Mouse (Mus musculus) kidney, adult 2 months (tissue): ENCODE data around the gene Sik2. TPM values are rescaled to one million over a fixed set of nuclear protein-coding genes. Genes with fewer than 3 reads are reported as not detected.

Source experiments
- DNase-seq: peaks from one replicate; pipeline ENCODE4 v3.0.0; 2021
- H3K27ac ChIP-seq: fragments of 200-500 bp; 2 replicates; pipeline ENCODE4 v1.5.1; 2012; ENCODE audit warnings: low read depth, low read length, control low read depth, inconsistent platforms; ENCODE audit not compliant: insufficient read depth
- H3K27me3 ChIP-seq: fragments of 200-500 bp; replicated peaks from 2 replicates; pipeline ENCODE4 v1.6.1; 2012; ENCODE audit warnings: mild to moderate bottlenecking, moderate library complexity, low read length, inconsistent platforms; ENCODE audit not compliant: control insufficient read depth, insufficient read depth
- H3K36me3 ChIP-seq: fragments of 200-500 bp; 2 replicates; pipeline ENCODE4 v1.6.1; 2012; ENCODE audit warnings: mild to moderate bottlenecking, moderate library complexity, low read length, inconsistent platforms; ENCODE audit not compliant: control insufficient read depth, insufficient read depth
- H3K4me1 ChIP-seq: fragments of 200-500 bp; 2 replicates; pipeline ENCODE4 v1.6.1; 2011; ENCODE audit warnings: low read length; ENCODE audit not compliant: control insufficient read depth, insufficient read depth
- H3K4me3 ChIP-seq: fragments of 200-500 bp; 2 replicates; pipeline ENCODE4 v1.5.1; 2011; ENCODE audit warnings: mild to moderate bottlenecking, low read depth, low read length, control low read depth; ENCODE audit not compliant: insufficient read depth
- CTCF ChIP-seq: fragments of 200-500 bp; conservative IDR thresholded peaks from 2 replicates; pipeline ENCODE4 v1.5.1; 2011; ENCODE audit warnings: low read depth, mild to moderate bottlenecking, control low read depth, low read length, moderate library complexity, mixed read lengths; ENCODE audit not compliant: insufficient read depth, insufficient read length
- POLR2A ChIP-seq: fragments of 200-500 bp; IDR thresholded peaks from one replicate; pipeline ENCODE4 v1.6.1; 2011; ENCODE audit warnings: low read depth, low read length, control low read depth
- WGBS: fragments of 180-500 bp; shearing (Covaris S2); methylation state at CpG from one replicate; pipeline ENCODE4 v1.1.7; 2018; 5-methylcytosine and 5-hydroxymethylcytosine counted together
- polyA plus RNA-seq: library from polyadenylated mRNA; depleted of rRNA; stranded (reverse); fragments of >200 nt; gene quantifications from 2 replicates; pipeline ENCODE4 v1.2.3, GENCODE M21; 2012; rRNA removed

Gene Sik2
- polyA plus RNA-seq, 1 experiment, result 18.5 TPM

GRCm38 (mm10) chr9:50849755-50850154, 159.1 kb downstream of the Sik2 start:
- Histone ChIP-seq H3K36me3 (no peaks in the 10 kb centered on the region), H3K27me3 (no peaks in the 10 kb centered on the region), H3K27ac (0 out of 2 replicates have a peak overlapping the region, but pooled peaks have one; percentile 20), H3K4me1 (peaks cover 20% of the 10 kb centered on the region), H3K4me3 (no peak overlapping the region)
- 74% methylated on average over 9 of the region's 9 CpGs for WGBS
- TF ChIP-seq POLR2A (no peak), CTCF (no peak)
- no peak for DNase-seq

GRCm38 (mm10) chr9:50849249-50849648, 159.6 kb downstream of the Sik2 start:
- peak; percentile 50 for TF ChIP-seq CTCF
- no peak for TF ChIP-seq POLR2A
- no peaks in the 10 kb centered on the region for H3K27me3 ChIP-seq

GRCm38 (mm10) chr9:50848821-50849220, 160.1 kb downstream of the Sik2 start:
- H3K27me3 ChIP-seq, result no peaks in the 10 kb centered on the region
- H3K4me3 ChIP-seq, result no peak overlapping the region
- 44% methylated on average over 5 of the region's 5 CpGs for WGBS
- H3K27ac ChIP-seq, result peak overlapping the region; percentile 97
- no peaks in the 10 kb centered on the region for H3K36me3 ChIP-seq
- TF ChIP-seq CTCF, result no peak
- peak; percentile 88 for DNase-seq
- peaks cover 21% of the 10 kb centered on the region for H3K4me1 ChIP-seq

More at GRCm38 (mm10) chr9:50849249-50849648, 159.6 kb downstream of the Sik2 start:
- Histone ChIP-seq H3K4me1 (peaks cover 21% of the 10 kb centered on the region), H3K36me3 (no peaks in the 10 kb centered on the region), H3K27ac (peak overlapping the region; percentile 79), H3K4me3 (no peak overlapping the region)
- 17% methylated on average over 8 of the region's 8 CpGs for WGBS
- DNase-seq, result peak; percentile 92

GRCm38 (mm10) chr9:50847606-50848368, 161.1 kb downstream of the Sik2 start:
- H3K27ac ChIP-seq, result peak overlapping the region; percentile 97

GRCm38 (mm10) chr9:50847133-50847532, 161.7 kb downstream of the Sik2 start:
- Histone ChIP-seq H3K27me3 (no peaks in the 10 kb centered on the region), H3K4me3 (no peak overlapping the region), H3K36me3 (no peaks in the 10 kb centered on the region), H3K4me1 (peaks cover 21% of the 10 kb centered on the region), H3K27ac (no peak overlapping the region)
- TF ChIP-seq CTCF (no peak), POLR2A (no peak)
- no peak for DNase-seq
- WGBS, result 89% methylated on average over 6 of the region's 6 CpGs

More at GRCm38 (mm10) chr9:50847606-50848368, 161.1 kb downstream of the Sik2 start:
- TF ChIP-seq POLR2A, result no peak
- TF ChIP-seq CTCF, result no peak
- no peaks in the 10 kb centered on the region for H3K27me3 ChIP-seq
- peak; percentile 73 for DNase-seq
- WGBS, result 48% methylated on average over 12 of the region's 12 CpGs
- no peak overlapping the region for H3K4me3 ChIP-seq
- H3K36me3 ChIP-seq, result no peaks in the 10 kb centered on the region
- H3K4me1 ChIP-seq, result peaks cover 21% of the 10 kb centered on the region

GRCm38 (mm10) chr9:50845547-50845946, 163.3 kb downstream of the Sik2 start:
- DNase-seq, result peak; percentile 93
- Histone ChIP-seq H3K27me3 (no peaks in the 10 kb centered on the region), H3K4me1 (peaks cover 18% of the 10 kb centered on the region), H3K4me3 (no peak overlapping the region), H3K36me3 (no peaks in the 10 kb centered on the region), H3K27ac (peak overlapping the region; percentile 74)
- 25% methylated on average over 9 of the region's 9 CpGs for WGBS
- TF ChIP-seq POLR2A (no peak), CTCF (no peak)

GRCm38 (mm10) chr9:50845081-50845480, 163.8 kb downstream of the Sik2 start, which contains the start of gene Ppp2r1b:
Ppp2r1b (plus strand) TSS chr9:50845301.
- peaks cover 18% of the 10 kb centered on the region for H3K4me1 ChIP-seq
- H3K27ac ChIP-seq, result peak within 1 kb of the TSS; percentile 74
- DNase-seq, result peak; percentile 65
- no peak within 1 kb of the TSS for H3K4me3 ChIP-seq
- TF ChIP-seq CTCF, result no peak
- no peak for TF ChIP-seq POLR2A
- H3K36me3 ChIP-seq, result no peaks in the 10 kb centered on the region
- 58% methylated on average over 3 of the region's 3 CpGs for WGBS
- H3K27me3 ChIP-seq, result no peaks in the 10 kb centered on the region

Other genes with a start within 250 kb of the Sik2 start
- 3.6 and 4.3 TPM in 2 replicates for gene Fdxacb1, start 240.8 kb downstream of the Sik2 start, polyA plus RNA-seq
- gene Alg9, start 234.1 kb downstream of the Sik2 start, polyA plus RNA-seq, result 20.3 and 21.3 TPM in 2 replicates
- 97.4 and 111 TPM in 2 replicates for gene 1110032A03Rik, start 233.6 kb downstream of the Sik2 start, polyA plus RNA-seq
- gene Ppp2r1b, start 163.8 kb downstream of the Sik2 start, polyA plus RNA-seq, result 10.2 and 13.0 TPM in 2 replicates
- not detected in 2 replicates for gene Btg4, start 51.8 kb upstream of the Sik2 start, polyA plus RNA-seq
- gene Layn, start 68.0 kb upstream of the Sik2 start, polyA plus RNA-seq, result 4.5 and 4.6 TPM in 2 replicates
- not detected in 2 replicates for gene 4833427G06Rik, start 93.0 kb upstream of the Sik2 start, polyA plus RNA-seq
- gene Gm32742, start 156.4 kb upstream of the Sik2 start, polyA plus RNA-seq, result 0.02 TPM in 1 of 2 replicates, not detected in the other
- gene Pou2af1, start 204.6 kb upstream of the Sik2 start, polyA plus RNA-seq, result 0.35 and 3.4 TPM in 2 replicates